Mouse (Mus musculus) 3134 (cell line): ENCODE measurements around the gene Zfp523.

Experiments used
- DNase-seq: peaks from one replicate; pipeline ENCODE4 v3.0.0-alpha.2; 2011; ENCODE audit warnings: low spot score; ENCODE audit not compliant: insufficient read length; ENCODE audit errors: extremely low read depth

Gene Zfp523

DNA sequence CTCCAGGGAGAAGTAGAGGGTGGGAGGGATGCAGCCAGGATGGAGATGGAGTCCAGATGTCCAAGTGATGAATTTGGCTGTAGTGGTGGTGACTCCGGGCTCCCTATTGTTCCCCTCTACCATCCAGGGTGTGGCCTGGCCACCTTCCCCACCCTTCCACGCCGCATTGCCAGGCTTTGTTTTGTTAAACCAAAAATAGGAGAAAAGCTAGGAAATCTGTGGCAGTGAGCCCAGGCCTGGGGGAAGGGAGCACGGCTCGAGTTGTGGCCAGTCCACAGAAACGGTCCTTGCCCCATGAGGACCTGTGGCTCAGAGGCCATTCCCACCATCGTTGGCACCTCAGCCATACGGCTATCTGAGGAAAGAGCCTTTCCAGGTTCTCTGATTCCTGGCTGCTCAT is 22.0 kb upstream of the Zfp523 start:
- no peak for DNase-seq

DNA sequence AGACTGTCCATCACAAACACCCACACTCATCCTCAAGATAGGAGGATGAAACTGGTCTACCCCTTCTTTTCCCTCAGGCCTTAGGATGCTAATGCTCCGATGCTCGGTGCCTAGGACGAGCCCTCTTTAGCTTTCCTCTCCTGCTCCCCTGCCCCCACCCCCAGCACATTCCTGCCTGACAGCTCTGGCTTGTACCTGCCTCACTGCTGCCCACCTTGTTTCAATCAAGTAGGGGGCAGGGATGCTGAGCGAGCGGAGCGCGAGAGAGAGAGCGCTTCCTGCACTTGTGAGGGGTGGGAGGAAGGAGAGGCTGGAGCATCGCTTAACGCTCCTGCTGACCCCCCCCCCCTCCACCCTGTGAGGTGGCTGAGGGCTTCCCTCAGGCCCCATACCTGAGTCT is 16.6 kb upstream of the Zfp523 start:
- no peak for DNase-seq

DNA sequence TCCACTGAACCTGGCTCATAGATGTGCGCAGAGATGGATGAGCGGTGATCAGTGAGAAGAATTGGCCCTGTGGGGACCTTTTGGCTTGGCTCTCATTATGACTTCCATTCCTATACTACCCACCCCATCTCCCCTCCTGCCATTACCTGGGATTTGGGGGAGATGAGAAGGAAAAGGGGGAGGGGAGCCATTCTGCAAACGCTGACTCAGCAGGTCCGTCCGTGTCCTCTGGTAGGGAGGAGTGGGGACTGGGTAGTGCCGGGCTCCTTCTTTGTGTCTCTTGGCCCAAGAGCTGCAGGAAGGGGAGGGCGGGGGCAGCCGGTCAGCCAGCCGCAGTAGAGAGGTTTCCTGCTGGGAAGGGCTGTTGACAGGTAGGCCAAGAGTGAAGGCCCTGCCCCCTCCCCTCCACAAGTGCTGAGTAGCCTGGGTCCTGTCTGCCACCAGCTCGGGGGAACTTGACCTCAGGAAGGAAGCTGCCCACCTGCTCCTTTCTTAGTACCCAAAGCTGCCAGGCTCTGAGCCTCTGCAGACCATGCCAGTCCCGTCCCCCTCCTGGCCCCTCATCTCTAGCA is 15.5 kb upstream of the Zfp523 start:
- DNase-seq: no peak

DNA sequence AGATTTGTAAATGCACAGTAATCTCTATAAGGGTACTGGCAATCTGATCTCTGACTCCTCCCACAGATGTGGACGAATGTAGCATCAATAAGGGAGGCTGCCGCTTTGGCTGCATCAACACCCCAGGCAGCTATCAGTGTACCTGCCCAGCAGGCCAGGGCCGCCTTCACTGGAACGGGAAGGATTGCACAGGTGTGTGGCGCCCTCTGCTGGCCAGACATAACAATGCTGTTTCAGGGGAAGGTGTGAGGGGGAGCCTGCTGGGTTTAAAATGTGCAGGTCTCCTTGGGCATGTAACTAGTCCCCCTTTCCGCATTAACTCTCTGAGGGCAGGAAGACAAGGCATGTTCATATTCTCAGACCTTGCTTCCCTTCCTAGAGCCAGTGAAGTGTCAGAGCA is 13.3 kb upstream of the Zfp523 start:
- DNase-seq: no peak

DNA sequence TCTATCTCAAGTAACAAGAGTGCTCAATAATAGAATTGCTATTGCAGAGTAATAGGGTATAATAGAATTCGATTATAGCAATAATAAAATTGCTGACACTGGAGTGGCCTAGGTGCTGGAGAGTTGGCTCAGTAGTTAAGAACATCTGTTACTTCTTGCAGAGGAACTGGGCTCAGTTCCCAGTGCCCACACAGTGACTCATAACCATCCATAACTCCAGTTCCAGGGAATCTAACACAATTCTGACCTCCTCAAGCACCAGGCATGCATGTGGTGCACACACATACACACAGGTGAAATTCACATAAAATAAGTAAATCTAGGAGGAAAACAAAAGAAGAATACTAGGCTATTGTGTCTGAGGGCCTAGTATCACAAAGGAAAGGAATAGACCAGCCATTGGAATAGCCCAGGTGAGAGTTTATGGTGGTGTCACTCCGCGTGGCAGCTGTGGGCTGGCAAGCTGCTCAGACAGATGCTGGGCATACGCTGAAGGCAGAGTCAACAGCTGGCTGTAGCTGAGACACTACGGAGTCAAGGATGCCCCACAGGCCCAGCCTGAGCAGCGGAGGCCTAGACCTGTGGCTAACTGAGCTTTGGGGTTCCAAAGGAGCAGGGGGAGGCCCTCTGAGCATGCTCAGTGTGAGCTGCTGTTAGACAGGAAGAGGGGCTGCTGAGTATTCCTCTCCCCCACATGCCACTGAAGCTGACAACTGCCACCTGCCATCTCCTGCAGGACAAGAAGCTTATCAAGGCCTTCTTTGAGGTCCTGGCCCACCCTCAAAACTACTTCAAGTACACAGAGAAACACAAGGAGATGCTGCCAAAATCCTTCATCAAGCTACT is 6.2 kb upstream of the Zfp523 start:
- peak; percentile 64 for DNase-seq

DNA sequence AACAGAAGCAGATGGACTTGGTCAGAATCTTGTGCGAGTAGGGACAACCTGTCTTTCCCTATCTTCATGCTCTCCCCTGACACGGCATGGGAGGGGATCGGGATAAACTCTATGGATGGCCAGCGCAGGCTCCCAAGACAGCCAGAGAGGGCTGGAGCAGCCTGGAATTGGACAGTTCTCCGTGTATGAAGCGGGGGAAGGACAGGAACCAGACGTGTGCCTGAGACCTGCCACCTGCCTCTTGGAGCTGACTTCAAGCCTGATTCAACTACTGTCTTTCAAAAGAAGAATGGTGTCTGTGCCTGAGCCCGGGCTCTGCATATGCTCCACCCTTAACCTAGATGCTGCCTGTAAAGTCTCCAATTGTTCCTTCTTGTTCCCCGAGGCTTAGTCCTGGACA is 4.2 kb upstream of the Zfp523 start:
- no peak for DNase-seq

DNA sequence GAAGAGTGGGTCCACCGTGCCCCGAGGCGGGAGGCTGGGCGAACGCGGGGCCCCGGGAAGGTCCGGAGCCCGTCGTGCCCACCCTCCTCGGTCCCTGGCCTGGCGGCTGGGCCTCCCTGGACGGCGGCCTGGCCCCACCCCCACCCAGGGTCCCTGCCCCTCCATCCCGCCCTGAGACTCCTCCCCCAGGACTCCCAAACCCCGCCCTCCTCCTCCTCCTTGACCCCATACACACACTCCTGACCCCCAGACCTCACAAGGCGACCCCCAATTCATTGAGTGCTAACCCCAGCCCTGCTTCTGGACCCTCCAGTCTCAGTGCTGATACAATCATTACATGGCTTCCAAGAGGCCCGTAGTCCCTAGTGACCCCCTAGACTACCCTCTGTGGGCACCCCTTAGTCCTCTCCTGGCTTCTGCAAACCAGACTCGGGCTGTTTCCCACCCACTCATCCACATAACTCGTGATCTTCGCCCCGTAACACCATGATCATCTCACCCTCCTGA is 664 bp downstream of the Zfp523 start:
- DNase-seq: peak; percentile 82

DNA sequence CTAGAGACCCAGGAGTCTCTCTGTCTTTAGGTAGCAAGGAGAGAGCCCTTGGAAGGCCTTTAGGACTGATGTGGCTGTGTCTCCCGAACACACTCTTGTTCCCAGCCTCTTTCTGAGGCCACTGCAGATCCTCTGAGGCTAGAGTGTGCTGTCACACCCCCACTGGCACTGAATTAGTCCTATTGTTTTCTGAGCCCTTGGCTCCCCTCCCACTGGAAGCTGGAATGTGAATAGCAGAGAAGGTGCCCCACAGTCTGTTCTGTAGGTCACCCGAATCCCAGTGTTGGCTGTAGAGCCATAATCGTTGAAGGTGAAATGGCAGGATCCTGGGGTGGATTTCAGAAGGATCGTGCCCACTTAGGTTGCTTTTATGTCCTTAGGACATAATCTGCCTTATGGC is 3.4 kb downstream of the Zfp523 start:
- no peak for DNase-seq

DNA sequence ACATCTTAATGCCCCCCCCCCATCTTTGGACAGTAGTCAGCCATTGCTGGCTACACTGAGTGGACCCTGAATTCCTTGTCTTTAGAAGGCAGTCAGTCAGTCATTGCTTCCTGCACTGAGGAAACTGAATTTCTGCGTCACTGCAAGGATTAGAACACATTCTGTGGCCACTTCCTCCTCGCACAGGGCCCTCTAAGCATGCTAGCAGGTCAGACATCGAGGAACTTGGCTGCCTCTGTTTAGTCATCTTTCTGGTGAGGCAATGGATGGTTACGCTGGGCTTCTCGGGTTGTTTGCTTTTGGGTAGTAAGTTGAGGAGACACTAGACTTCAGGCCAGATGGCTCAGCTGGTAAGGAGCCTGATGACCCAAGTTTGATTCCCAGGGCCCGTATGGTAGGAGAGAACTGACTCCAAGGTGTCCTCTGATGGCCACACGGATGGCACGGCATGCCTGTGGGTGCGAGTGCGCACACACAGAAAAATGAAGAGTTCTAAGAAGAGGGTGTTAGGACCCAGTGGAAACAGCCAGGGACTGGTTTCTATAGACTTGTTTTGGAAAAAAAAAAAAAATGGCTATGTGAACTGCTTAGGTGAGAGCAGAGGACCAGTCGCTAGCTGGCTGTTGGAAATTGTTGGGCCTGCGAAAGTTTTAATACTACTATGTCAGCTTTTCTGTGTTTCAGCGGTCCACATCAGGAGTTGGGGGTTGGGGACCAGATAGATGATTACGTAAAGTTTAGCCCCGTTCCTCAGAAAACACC is 4.0 kb downstream of the Zfp523 start:
- DNase-seq: no peak

DNA sequence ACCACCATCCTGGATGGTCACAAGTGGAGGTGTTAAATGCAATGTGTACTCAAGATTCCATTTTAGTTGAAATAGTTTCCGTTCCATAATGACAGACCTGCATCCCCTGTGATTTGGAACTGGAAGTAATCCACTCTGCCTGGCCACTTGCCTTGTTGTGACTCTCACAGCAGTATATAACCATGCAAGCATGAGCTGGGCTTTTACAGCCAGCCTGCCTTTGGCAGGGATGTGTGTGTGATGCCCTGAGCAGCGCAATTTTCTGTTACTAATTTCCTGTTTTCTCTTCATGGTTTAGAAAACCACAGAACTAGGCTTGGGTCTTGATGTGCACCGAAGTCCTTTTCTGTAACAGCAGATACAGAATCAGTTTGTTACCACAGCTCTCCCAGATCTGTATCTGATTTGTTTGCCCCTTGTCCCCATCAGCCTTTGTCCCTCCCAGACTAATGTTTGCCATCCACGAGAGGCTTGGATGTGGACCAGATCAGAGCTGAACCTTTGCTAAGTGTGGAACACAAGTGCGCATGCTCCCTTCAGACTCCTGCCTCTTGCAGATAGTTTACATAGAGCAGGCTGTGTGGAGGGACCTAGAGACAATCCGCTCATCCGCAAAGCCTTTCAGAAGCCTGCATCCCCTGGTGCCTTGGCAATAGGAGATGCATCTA is 8.2 kb downstream of the Zfp523 start:
- DNase-seq: no peak

DNA sequence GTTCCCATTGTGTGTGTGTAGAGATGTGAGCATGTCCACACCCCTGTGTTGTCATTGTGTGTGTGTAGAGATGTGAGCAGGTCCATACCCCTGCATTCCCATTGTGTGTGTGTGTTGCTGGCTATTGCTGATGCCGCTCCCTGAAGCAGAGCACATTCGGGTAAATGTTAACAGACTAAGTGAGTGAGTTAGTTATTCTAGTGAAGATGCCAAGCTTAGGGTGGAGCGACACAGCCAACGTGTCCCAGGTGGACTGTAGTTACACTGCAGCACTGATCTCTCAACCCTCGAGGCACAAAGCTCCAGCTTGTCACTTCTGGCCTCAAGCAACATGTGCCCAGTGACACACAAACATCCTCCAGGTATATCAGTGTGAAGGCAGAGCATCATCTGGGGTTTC is 11.4 kb downstream of the Zfp523 start:
- no peak for DNase-seq

DNA sequence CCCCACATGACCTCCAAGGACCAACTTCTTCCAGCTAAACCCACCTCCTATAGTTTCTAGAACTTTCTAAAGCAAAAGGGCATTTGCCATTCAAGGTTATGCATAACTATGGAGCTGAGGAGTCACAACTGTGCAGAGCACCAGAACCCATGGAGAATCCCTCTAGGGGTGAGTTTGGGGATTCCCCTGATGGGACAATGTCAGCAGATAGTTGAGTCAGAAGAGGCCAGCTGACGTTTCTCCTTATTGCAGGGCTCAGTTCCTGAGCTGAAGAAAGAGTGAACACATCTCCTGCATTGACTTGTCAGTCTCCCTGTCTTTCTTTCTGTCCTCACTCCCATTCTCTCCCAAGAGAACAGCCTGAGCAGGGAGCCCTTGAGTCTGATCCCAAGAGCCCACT is 15.8 kb downstream of the Zfp523 start:
- DNase-seq: no peak

DNA sequence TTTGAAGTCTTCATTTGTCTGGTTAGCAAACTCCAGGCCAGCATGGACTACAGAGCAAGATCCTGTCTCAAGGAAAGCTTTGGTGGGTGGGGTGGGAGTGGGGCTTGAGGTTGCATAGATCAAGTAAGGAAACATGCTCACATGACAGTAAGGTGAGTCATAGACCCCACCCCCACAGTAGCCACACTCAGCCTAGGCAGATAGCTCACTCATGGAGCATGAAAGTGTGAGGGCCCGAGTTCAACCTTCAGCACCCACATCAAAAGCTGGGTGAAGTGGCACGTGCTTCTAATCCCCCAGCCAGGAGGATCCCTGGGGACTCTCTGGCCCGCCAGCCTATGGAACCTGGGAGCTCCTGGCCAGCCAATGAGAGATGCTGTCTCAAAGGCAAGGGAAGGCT is 16.6 kb downstream of the Zfp523 start:
- DNase-seq: no peak

DNA sequence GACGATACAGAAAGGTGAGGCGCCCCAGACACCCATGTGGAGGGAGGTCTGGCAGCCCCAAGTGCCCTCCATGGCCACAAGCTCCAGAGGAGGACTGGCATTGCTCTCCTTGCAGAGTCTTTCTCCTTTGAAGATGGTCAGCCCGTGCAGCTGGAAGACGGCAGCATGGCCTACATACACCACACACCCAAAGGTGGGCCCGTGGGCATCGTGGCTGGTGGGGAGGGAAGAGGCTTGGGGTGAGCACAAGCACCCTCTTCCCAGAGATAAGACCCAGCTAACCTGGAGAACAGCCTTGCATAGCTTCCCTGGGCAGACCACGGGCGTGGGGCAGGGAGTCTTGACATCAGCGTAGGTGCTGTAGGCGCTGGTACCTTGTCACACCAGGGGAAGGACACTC is 18.1 kb downstream of the Zfp523 start:
- no peak for DNase-seq

DNA sequence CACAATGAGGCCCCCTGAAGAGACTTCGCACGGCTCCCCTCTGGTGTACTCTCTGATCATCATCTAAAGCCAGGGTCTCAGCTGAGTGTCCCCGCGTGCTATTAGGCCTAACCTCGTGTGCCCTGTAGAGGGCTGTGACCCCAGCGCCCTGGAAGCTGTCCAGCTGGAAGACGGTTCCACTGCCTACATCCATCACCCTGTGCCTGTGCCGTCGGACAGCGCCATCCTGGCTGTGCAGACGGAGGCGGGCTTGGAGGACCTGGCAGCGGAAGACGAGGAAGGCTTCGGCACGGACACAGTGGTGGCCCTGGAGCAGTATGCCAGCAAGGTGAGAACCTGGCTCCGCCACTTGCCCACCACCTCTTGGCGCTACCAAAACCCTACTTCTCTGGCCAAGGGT is 20.7 kb downstream of the Zfp523 start:
- DNase-seq: no peak

DNA sequence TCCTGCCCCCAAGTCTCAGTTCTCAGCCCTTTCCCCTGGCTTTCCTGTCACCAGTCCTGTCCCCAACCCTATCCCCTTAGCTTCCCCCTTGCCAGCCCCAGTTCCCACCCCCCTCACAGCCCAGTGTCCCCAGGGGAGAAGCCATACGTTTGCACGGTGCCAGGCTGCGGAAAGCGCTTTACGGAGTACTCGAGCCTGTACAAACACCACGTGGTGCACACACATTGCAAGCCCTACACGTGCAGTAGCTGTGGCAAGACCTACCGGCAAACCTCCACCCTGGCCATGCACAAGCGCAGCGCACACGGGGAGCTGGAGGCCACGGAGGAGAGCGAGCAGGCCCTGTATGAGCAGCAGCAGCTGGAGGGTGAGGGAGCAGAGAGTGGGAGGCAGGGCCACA is 25.1 kb downstream of the Zfp523 start:
- DNase-seq: no peak

DNA sequence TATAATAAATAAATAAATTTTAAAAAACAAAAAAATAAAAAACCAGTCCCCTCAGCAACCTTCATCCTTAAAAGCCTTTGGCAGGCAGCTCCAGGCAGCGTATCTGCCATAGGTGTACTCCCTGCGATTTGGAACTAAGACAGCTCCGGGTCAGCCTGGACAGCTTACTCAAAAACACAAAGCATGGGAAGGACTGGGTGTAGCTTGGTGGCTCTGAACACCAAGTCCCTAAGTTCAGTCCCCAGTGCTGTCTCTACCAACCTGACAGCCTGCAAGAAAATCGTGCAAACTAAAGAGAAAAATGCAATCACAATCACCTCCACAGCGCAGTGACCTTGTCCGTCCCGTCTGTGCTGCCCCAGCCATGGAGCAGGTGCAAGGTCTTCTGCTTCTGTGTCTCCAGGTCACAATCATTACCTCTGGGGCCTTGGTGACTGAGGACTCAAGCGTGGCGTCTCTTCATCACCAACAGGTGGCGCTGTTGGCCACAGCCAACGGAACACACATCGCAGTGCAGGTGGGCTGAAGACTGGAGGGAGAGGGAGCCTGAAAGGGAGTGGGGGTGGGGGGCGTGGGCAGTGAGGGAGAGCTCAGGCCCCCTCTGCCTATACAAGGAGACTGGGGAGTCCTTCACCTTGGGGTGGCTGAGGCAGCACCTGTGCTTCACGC is 27.3 kb downstream of the Zfp523 start:
- no peak for DNase-seq

DNA sequence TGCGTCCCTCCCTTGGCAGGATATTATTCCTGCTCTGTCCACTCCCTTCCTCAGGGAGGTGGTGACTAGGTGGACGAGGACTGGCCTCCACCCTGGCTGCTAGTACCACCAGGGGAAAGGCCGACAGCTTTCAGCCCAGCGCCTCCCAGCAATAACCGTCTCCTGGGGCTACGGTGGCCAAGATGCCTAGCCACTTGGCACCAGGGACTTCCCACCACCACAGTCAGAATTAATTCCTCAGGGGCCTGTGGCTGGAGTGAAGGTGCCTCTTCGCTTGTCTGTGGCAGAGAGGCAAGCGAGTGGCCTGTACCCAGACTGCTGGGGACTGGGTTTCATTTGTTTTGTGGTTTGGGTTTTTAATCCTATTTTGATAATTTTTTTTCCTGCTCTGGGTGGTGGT is 28.5 kb downstream of the Zfp523 start:
- no peak for DNase-seq

DNA sequence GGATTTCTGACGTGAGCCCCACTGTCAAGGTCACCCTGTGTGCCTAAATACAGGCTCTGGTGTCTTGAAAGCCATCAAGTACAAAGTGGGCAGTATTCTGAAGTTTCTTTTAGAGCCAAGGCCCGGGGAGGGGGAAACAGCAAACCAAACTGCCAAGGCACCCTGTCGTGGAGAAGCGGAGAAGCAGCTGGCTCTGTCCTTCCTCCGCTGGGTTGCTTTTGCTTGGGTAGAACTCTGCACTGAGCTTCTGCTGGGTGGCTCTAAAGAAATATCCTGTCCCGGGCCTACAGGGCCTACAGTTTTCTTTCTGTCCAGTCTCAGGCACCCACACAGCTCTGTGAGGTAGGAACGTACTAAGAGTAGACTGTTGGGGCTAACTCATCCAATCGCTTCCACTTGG is 30.2 kb downstream of the Zfp523 start:
- DNase-seq: no peak

DNA sequence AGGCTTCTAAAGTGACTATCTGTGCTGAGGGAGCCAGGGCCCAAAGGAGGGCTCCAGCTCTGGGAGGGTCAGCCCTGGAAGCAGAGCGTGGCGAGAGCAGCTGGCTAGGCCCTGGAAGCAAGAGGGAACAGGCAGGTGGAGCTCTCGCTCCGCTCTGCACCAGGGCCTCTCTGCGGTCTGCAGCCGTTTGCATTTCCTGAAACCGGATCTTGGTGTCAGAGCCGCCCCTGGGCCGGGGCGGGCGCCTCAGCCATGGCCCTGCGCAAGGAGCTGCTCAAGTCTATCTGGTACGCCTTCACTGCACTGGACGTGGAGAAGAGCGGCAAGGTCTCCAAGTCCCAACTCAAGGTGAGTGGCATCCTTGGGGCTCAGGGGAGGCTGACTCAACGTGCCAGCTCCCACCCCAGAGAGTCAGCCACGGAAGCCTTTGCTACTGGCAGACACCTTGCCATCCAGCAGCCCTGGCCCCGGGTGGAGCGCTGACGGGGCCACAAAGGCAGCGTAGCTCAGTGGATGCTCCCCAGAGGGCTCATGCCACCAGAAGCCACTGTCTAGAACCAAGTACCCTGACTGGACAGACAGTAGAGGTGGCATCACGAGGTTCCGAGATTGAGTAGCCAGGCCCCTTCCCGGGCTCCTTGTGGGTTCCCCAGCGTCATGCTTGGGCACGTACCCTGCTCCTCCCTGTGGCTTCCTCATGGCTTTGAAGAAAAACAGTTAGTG is 30.8 kb downstream of the Zfp523 start, which contains the start of gene Def6:
Gene Def6 (plus strand): TSS at position 188 of the 723 bp plus-strand sequence.
- DNase-seq: peak; percentile 82
